Mouse (Mus musculus): ENCODE data around the gene Glp1r. TPM values are rescaled to one million over a fixed set of nuclear protein-coding genes. Genes with fewer than 3 reads are reported as not detected.

Gene Glp1r
- polyA plus RNA-seq, 1 experiment from 2014 or later: 0.08 TPM

DNA sequence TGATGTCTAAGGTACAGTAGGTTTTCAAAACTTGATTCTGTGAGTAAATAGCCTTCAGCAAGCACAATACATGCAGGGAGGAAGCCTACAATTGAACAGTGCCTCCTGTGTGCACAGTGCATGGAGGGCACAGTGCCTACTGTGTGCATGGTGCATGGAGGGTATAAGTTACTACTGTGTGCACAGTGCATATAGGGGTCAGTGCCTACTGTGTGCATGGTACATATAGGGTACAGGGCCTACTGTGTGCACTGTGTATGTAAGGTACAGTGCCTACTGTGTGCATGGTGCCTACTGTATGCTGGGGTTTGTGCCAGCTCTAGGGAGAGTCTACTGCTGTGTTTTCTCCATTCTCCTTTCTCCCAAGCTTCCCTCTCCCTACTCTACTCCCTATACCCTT, 12.6 kb downstream of the Glp1r start:
- no peak overlapping the region for H3K27ac ChIP-seq
- peaks cover 51% of the 10 kb centered on the region for H3K27me3 ChIP-seq
- H3K4me1 ChIP-seq: peaks cover 13% of the 10 kb centered on the region; the same call in 1 of the 2 replicates
- ATAC-seq (ENCODE audit: insufficient number of reproducible peaks, low FRiP score, low TSS enrichment, low read depth): no peak
- H3K4me3 ChIP-seq: no peak overlapping the region
- H3K9ac ChIP-seq: no peak overlapping the region
- no peaks in the 10 kb centered on the region for H3K36me3 ChIP-seq
- no peaks in the 10 kb centered on the region for H3K9me3 ChIP-seq
- H3K4me2 ChIP-seq: no peak overlapping the region

GRCm38 (mm10) chr17:30923566-30923965, 21.9 kb downstream of the Glp1r start:
- Histone ChIP-seq H3K4me1 (no peaks in the 10 kb centered on the region), H3K27ac (no peak overlapping the region), H3K4me3 (no peak overlapping the region), H3K36me3 (no peaks in the 10 kb centered on the region), H3K9me3 (no peaks in the 10 kb centered on the region), H3K9ac (no peak overlapping the region), H3K4me2 (no peak overlapping the region), H3K27me3 (no peaks in the 10 kb centered on the region)
- ATAC-seq (ENCODE audit: insufficient number of reproducible peaks, low FRiP score, low TSS enrichment, low read depth): no peak
- 67% methylated on average over 4 of the region's 4 CpGs for WGBS

DNA sequence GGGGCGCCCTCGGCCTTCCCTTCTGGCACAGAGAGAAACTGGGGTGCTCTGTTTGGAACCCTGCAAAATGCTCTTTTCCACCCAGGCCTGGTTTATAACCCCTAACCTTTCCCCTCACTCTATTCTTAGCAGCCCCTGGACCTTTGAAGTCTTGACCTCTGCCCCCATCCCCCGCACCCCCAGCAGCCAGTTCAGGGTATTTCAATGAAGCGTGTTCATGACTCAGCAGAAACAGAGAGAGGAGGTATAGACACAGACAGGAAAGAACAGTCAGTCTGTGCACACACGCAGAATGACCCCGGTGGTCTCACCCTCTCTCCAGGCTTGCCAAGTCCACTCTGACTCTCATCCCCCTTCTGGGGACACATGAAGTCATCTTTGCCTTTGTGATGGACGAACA, 29.2 kb downstream of the Glp1r start:
- H3K4me1 ChIP-seq: no peaks in the 10 kb centered on the region; the same call in 1 of the 2 replicates
- no peaks in the 10 kb centered on the region for H3K9me3 ChIP-seq
- 73% methylated on average over 7 of the region's 7 CpGs for WGBS
- H3K4me2 ChIP-seq: no peak overlapping the region
- ATAC-seq (ENCODE audit: insufficient number of reproducible peaks, low FRiP score, low TSS enrichment, low read depth): no peak
- H3K27me3 ChIP-seq: no peaks in the 10 kb centered on the region
- H3K4me3 ChIP-seq: no peak overlapping the region
- no peaks in the 10 kb centered on the region for H3K36me3 ChIP-seq
- no peak overlapping the region for H3K27ac ChIP-seq
- H3K9ac ChIP-seq: no peak overlapping the region

- Histone ChIP-seq H3K4me3 (no peak overlapping the region), H3K27me3 (no peaks in the 10 kb centered on the region), H3K9me3 (no peaks in the 10 kb centered on the region), H3K27ac (no peak overlapping the region), H3K4me2 (no peak overlapping the region), H3K36me3 (no peaks in the 10 kb centered on the region), H3K9ac (no peak overlapping the region), H3K4me1 (no peaks in the 10 kb centered on the region; the same call in 1 of the 2 replicates)
- 35% methylated on average over 5 of the region's 5 CpGs for WGBS
- no peak for ATAC-seq (ENCODE audit: insufficient number of reproducible peaks, low FRiP score, low TSS enrichment, low read depth)
Measured at GRCm38 (mm10) chr17:30932836-30933235, 31.2 kb downstream of the Glp1r start.

DNA sequence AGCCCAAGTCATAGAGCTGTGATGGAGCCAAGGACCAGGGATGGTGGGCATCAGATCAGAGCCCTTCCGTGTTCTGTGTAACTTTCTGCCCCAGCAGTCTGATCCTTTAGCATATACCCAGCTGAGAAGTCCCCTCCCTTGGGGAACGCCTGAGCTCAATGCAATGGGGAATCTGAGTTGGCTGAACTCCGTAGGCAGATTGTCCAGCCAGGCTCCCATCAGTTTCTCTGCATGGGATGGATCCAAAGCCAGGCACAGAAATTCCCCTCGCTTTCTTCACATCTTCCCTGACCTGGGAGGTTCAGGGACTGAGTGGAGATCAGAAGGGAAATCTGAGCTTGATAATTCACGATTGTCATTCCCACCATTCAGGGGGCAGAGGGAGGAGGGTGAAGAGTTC, 33.7 kb downstream of the Glp1r start:
- Histone ChIP-seq H3K27me3 (no peaks in the 10 kb centered on the region), H3K9me3 (no peaks in the 10 kb centered on the region), H3K4me3 (no peak overlapping the region), H3K27ac (no peak overlapping the region), H3K9ac (no peak overlapping the region), H3K4me2 (no peak overlapping the region), H3K36me3 (no peaks in the 10 kb centered on the region), H3K4me1 (no peaks in the 10 kb centered on the region; the same call in 1 of the 2 replicates)
- WGBS: 71% methylated on average over 5 of the region's 5 CpGs
- ATAC-seq (ENCODE audit: insufficient number of reproducible peaks, low FRiP score, low TSS enrichment, low read depth): no peak

DNA sequence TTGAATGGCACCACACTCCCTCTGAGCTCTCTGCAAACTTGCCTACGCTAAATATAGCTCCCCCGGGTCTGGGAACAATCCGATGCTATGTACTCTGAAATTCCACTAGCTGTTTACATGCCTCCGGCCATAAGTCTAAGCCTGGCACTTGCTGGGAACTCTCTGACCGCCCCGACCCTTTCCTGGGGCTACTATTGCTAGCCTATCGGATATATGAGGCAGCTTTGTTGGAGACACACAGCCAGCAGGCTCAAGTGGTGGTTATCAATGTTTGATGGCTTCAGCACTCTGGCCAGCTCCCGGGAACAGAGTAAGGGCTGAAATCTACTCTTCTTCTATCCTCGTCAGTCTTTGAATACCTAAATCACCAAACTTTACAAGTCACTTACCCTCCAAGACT, 36.9 kb downstream of the Glp1r start:
- Histone ChIP-seq H3K36me3 (no peaks in the 10 kb centered on the region), H3K9ac (no peak overlapping the region), H3K27ac (no peak overlapping the region), H3K27me3 (no peaks in the 10 kb centered on the region), H3K4me2 (no peak overlapping the region), H3K4me1 (no peaks in the 10 kb centered on the region; the same call in 1 of the 2 replicates), H3K4me3 (no peak overlapping the region), H3K9me3 (no peaks in the 10 kb centered on the region)
- ATAC-seq (ENCODE audit: insufficient number of reproducible peaks, low FRiP score, low TSS enrichment, low read depth): no peak
- 48% methylated on average over 9 of the region's 9 CpGs for WGBS

DNA sequence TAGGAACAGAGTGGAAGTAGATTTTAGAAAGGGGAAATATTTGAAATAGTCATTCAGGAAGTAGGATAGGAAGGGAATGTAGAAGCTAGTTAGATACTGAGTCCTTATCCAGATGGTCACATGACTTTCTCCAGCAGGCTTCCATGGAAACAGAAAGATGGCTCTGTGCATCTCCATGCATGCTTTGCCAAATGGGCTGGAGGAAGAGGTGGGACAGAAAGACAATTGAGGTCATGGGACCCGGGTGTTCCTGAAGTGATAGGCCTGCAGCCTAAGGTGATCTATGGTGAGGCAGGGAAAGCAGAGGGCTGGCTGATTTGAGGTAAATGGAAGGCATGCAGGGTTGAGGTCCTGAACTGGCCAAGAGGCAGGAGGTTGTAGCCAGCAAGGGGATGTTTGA, 46.8 kb downstream of the Glp1r start:
- 74% methylated on average over 1 of the region's 1 CpGs for WGBS
- no peak for ATAC-seq (ENCODE audit: insufficient number of reproducible peaks, low FRiP score, low TSS enrichment, low read depth)

DNA sequence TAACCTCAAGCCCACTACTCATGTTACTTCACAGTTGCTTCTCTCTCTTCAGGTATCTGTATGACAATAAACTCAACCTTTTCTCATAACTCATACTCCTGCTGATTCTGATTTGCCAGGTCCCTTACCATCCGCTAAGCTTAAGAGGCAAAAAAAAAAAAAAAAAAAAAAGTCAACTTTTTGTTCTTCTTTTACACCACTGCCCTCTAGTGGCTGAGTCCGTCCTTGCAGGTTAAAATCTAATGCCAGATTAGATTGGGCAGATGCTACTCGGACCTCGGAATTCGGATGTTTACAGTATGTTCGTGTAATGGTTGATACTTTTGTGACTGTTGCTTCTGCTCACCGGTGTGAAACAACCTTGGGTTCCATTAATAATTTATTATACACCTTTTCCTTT, 49.2 kb downstream of the Glp1r start:
- Histone ChIP-seq H3K4me1 (no peaks in the 10 kb centered on the region), H3K4me3 (no peak overlapping the region), H3K27me3 (no peaks in the 10 kb centered on the region), H3K9me3 (no peaks in the 10 kb centered on the region), H3K36me3 (no peaks in the 10 kb centered on the region), H3K9ac (no peak overlapping the region), H3K27ac (no peak overlapping the region), H3K4me2 (no peak overlapping the region)
- 4% methylated on average over 7 of the region's 7 CpGs for WGBS
- ATAC-seq (ENCODE audit: insufficient number of reproducible peaks, low FRiP score, low TSS enrichment, low read depth): no peak

More for the DNA sequence above, 46.8 kb downstream of the Glp1r start:
- Histone ChIP-seq H3K4me2 (no peak overlapping the region), H3K9me3 (no peaks in the 10 kb centered on the region), H3K4me3 (no peak overlapping the region), H3K27ac (no peak overlapping the region), H3K27me3 (no peaks in the 10 kb centered on the region), H3K4me1 (no peaks in the 10 kb centered on the region), H3K9ac (no peak overlapping the region), H3K36me3 (no peaks in the 10 kb centered on the region)

DNA sequence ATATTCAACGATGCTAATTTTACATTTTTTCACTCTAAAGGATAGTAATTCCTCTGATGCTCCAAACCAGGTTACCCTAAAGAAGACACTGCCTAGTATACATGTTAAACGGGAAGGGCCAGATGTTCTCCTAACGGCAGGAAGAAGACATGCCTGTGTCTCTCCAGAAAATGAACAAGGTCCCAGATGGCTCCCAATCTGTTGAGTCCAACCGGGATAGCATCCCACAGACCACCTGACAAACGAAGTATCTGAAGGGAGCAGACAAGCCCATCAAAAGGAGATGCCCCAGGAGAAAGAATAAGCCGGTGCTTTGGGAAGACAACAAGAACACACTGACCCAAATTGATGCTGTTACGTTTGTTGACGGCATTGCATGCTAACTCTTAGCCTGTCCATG, 50.0 kb downstream of the Glp1r start:
- no peaks in the 10 kb centered on the region for H3K36me3 ChIP-seq
- no peak overlapping the region for H3K4me2 ChIP-seq
- H3K9me3 ChIP-seq: no peaks in the 10 kb centered on the region
- ATAC-seq (ENCODE audit: insufficient number of reproducible peaks, low FRiP score, low TSS enrichment, low read depth): no peak
- no peak overlapping the region for H3K9ac ChIP-seq
- no peak overlapping the region for H3K27ac ChIP-seq
- no peak overlapping the region for H3K4me3 ChIP-seq
- WGBS: 63% methylated on average over 8 of the region's 8 CpGs
- no peaks in the 10 kb centered on the region for H3K27me3 ChIP-seq
- no peaks in the 10 kb centered on the region for H3K4me1 ChIP-seq

DNA sequence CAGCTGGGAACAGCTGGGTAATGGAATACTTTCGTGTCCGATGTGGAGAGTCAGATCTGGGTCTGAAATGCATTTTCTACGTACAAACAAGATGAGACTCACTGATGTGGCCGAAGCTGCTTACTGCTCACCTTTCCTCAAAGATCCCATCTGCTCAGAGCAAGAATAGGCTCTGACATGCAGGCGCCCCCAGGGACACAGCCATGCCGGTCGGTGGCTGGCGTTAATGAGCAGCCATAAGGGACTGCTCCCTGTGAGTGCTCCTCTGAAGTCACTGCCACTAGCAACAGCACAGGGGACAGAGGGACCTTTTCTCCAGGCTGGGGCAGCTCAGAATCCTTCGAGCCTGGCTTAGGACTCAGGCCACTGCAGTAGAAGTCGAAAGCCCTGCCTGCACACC, 52.7 kb downstream of the Glp1r start, which contains the start of gene Umodl1:
TSS of gene Umodl1 (plus strand) at position 301 of the 400 bp plus-strand sequence.
- H3K36me3 ChIP-seq: no peaks in the 10 kb centered on the region
- no peak within 1 kb of the TSS for H3K9ac ChIP-seq
- H3K4me2 ChIP-seq: no peak within 1 kb of the TSS
- 22% methylated on average over 10 of the region's 10 CpGs for WGBS
- no peak for ATAC-seq (ENCODE audit: insufficient number of reproducible peaks, low FRiP score, low TSS enrichment, low read depth)
- H3K4me1 ChIP-seq: no peaks in the 10 kb centered on the region
- no peak within 1 kb of the TSS for H3K27ac ChIP-seq
- no peaks in the 10 kb centered on the region for H3K9me3 ChIP-seq
- no peak within 1 kb of the TSS for H3K4me3 ChIP-seq
- no peaks in the 10 kb centered on the region for H3K27me3 ChIP-seq

DNA sequence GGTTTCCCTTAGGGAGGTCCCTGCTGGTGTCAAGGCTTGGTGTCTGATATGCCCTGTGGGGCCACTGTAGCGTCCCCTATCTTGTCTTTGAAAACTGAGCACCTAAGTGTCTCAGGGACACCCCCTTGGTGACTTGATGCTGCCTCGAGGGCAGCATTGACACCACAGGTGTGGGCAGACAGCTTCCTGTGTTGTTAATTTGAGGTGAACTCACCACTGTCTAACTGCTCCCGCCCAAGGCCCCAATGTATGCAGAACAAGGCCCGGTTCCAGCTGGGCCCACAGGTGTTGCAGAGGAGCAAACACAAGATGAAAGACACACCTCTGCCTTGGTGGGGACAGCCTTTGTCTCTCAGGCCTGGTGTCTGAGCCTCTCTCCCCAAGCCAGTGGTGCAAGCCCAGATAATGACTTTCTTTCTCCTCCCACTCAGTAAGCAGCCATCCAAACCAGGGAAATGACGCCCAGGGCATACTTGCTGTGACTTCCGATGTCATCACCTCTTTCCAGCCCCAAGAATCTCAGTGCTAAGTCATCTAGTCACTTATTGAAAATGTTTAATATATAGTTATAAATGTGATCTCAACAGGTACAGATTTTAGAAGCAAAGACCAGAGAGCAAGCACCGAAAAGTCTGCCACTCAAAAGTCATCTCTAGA, 60.4 kb downstream of the Glp1r start:
- Histone ChIP-seq H3K27ac (no peak overlapping the region), H3K4me1 (no peaks in the 10 kb centered on the region), H3K27me3 (no peaks in the 10 kb centered on the region), H3K9ac (no peak overlapping the region), H3K9me3 (no peaks in the 10 kb centered on the region), H3K4me3 (no peak overlapping the region), H3K4me2 (no peak overlapping the region), H3K36me3 (no peaks in the 10 kb centered on the region)
- no peak for ATAC-seq (ENCODE audit: insufficient number of reproducible peaks, low FRiP score, low TSS enrichment, low read depth)
- 48% methylated on average over 7 of the region's 7 CpGs for WGBS

GRCm38 (mm10) chr17:30962880-30963279, 61.3 kb downstream of the Glp1r start:
- no peaks in the 10 kb centered on the region for H3K36me3 ChIP-seq
- ATAC-seq (ENCODE audit: insufficient number of reproducible peaks, low FRiP score, low TSS enrichment, low read depth): no peak
- H3K9ac ChIP-seq: no peak overlapping the region
- H3K4me3 ChIP-seq: no peak overlapping the region
- no peak overlapping the region for H3K4me2 ChIP-seq
- 44% methylated on average over 2 of the region's 2 CpGs for WGBS
- no peak overlapping the region for H3K27ac ChIP-seq
- H3K9me3 ChIP-seq: no peaks in the 10 kb centered on the region
- H3K27me3 ChIP-seq: no peaks in the 10 kb centered on the region
- H3K4me1 ChIP-seq: no peaks in the 10 kb centered on the region

GRCm38 (mm10) chr17:30969983-30970382, 68.4 kb downstream of the Glp1r start:
- H3K27me3 ChIP-seq: no peaks in the 10 kb centered on the region
- WGBS: 48% methylated on average over 4 of the region's 4 CpGs
- H3K9me3 ChIP-seq: no peaks in the 10 kb centered on the region
- no peaks in the 10 kb centered on the region for H3K36me3 ChIP-seq
- H3K9ac ChIP-seq: no peak overlapping the region
- no peak overlapping the region for H3K27ac ChIP-seq
- ATAC-seq (ENCODE audit: insufficient number of reproducible peaks, low FRiP score, low TSS enrichment, low read depth): no peak
- H3K4me1 ChIP-seq: peaks cover 11% of the 10 kb centered on the region; the same call in 1 of the 2 replicates
- H3K4me2 ChIP-seq: no peak overlapping the region
- H3K4me3 ChIP-seq: no peak overlapping the region

Measured in limb, embryonic 15.5 days (tissue).